In the genomic region with DNA sequence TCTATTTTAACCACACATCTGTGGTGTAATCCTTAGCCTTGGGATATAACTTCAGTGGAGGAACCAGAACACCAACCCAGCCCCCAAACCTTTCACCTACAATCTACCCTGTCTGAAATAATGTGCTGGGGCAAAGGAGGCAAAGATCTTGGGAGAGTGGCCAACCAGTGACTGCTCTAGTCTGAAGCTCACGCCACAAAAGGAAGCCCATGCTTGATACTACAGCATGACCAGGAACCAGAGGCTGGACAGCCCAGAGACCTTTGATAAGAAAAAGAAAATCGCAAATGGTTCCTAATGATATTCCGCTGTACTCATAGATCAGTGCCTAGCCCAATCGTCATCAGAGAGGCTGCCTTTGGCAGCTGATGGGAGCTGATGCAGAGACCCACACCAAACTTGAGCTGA, we compare ENCODE assay signal across 8 mouse cellular contexts. TPM values are rescaled to one million over a fixed set of nuclear protein-coding genes. Genes with fewer than 3 reads are reported as not detected.
DNase-seq lines count a peak whose midpoint lies in the region; ATAC-seq lines count a peak whose summit lies in the region.

No protein-coding gene starts in this region.

- no peak for ATAC-seq in heart, embryonic 15.5 days (replicated peaks; ENCODE audit: insufficient number of reproducible peaks, insufficient read depth, low FRiP score, low read depth)
- ATAC-seq in limb, embryonic 15.5 days (ENCODE audit: insufficient number of reproducible peaks, low FRiP score, low TSS enrichment, low read depth): no peak
- ATAC-seq in midbrain, embryonic 15.5 days (replicated peaks): no peak

- no peaks in the 10 kb centered on the region for H3K36me3 ChIP-seq in heart, embryonic 15.5 days
- H3K36me3 ChIP-seq in limb, embryonic 15.5 days: no peaks in the 10 kb centered on the region
- no peaks in the 10 kb centered on the region for H3K36me3 ChIP-seq in midbrain, embryonic 15.5 days (replicated peaks)

- H3K9me3 ChIP-seq in heart, embryonic 15.5 days (replicated peaks): no peaks in the 10 kb centered on the region
- H3K9me3 ChIP-seq in limb, embryonic 15.5 days: no peaks in the 10 kb centered on the region
- H3K9me3 ChIP-seq in midbrain, embryonic 15.5 days: no peaks in the 10 kb centered on the region

- H3K4me2 ChIP-seq in heart, embryonic 15.5 days: peak overlapping the region; percentile 69
- peak overlapping the region; percentile 56 for H3K4me2 ChIP-seq in limb, embryonic 15.5 days
- peak overlapping the region; percentile 71 for H3K4me2 ChIP-seq in midbrain, embryonic 15.5 days

- H3K4me3 ChIP-seq in heart, embryonic 15.5 days: peak overlapping the region; percentile 78
- no peak overlapping the region for H3K4me3 ChIP-seq in limb, embryonic 15.5 days
- 0 out of 2 replicates have a peak overlapping the region, but pooled peaks have one; percentile 61 for H3K4me3 ChIP-seq in midbrain, embryonic 15.5 days

- WGBS in heart, embryonic 15.5 days: 48% methylated on average over 4 of the region's 4 CpGs
- WGBS in limb, embryonic 15.5 days: 80% methylated on average over 4 of the region's 4 CpGs
- WGBS in midbrain, embryonic 15.5 days: 92% methylated on average over 4 of the region's 4 CpGs

- H3K9ac ChIP-seq in heart, embryonic 15.5 days: 0 out of 2 replicates have a peak overlapping the region, but pooled peaks have one; percentile 80
- H3K9ac ChIP-seq in limb, embryonic 15.5 days: no peak overlapping the region
- H3K9ac ChIP-seq in midbrain, embryonic 15.5 days: 0 out of 2 replicates have a peak overlapping the region, but pooled peaks have one; percentile 64

- no peaks in the 10 kb centered on the region for H3K27me3 ChIP-seq in heart, embryonic 15.5 days
- no peaks in the 10 kb centered on the region for H3K27me3 ChIP-seq in limb, embryonic 15.5 days
- H3K27me3 ChIP-seq in midbrain, embryonic 15.5 days (replicated peaks): no peaks in the 10 kb centered on the region

- H3K4me1 ChIP-seq in heart, embryonic 15.5 days (replicated peaks): peaks cover 15% of the 10 kb centered on the region
- H3K4me1 ChIP-seq in limb, embryonic 15.5 days: peaks cover 18% of the 10 kb centered on the region
- H3K4me1 ChIP-seq in midbrain, embryonic 15.5 days: peaks cover 16% of the 10 kb centered on the region

- peak; percentile 50 for DNase-seq in adrenal gland, adult 2 months
- no peak for DNase-seq in adrenal gland, adult 18-20 months (ENCODE audit: low spot score in 2 of 2)
- DNase-seq in adrenal gland, postnatal 10 days: peak; percentile 60
- no peak for DNase-seq in left cerebral cortex, adult 8-10 months (ENCODE audit: low spot score in 2 of 2)
- no peak for DNase-seq in frontal cortex, postnatal 10 days (ENCODE audit: low spot score in 2 of 2)

- peak overlapping the region; percentile 97 for H3K27ac ChIP-seq in heart, embryonic 15.5 days
- H3K27ac ChIP-seq in limb, embryonic 15.5 days: 0 out of 2 replicates have a peak overlapping the region, but pooled peaks have one; percentile 96
- H3K27ac ChIP-seq in midbrain, embryonic 15.5 days: no peak overlapping the region

RNA-seq across cellular contexts. Expression of gene Akap7, which starts 9.4 kb away (rescaled TPM):
- total RNA-seq in adrenal gland, adult 2 months (2021): 10 to 100 TPM; 70.3 to 73.3 TPM
- 1.7 and 1.9 TPM in 2 replicates for polyA plus RNA-seq in adrenal gland, adult 2 months (2012; rRNA removed)
- 10 to 100 TPM; 64.9 to 65.4 TPM for total RNA-seq in adrenal gland, adult 18-20 months (2021)
- 100 to 1,000 TPM in 1 of 2 experiments, 10 to 100 TPM in 1; 86.7 to 110 TPM for total RNA-seq in adrenal gland, postnatal 10 days (2021)
- polyA plus RNA-seq in heart, embryonic 15.5 days (2015; fragmentation: Nextera tagmentation; extraction: Ambion mirVana): 22.2 and 29.9 TPM in 2 replicates
- 13.7 and 14.0 TPM in 2 replicates for polyA plus RNA-seq in limb, embryonic 15.5 days (2015; fragmentation: Nextera tagmentation; extraction: Ambion mirVana)
- polyA plus RNA-seq in midbrain, embryonic 15.5 days (2015; fragmentation: Nextera tagmentation; extraction: Ambion mirVana): 38.5 and 42.4 TPM in 2 replicates
- 10 to 100 TPM; 68.4 to 76.6 (median 72.1) TPM for total RNA-seq in left cerebral cortex, adult 8-10 months (2022)

Comparison
In these comparisons a context has a peak if more than half of its experiments do, and no peak if none do; other contexts are left out.
1. DNase-seq: peak in adrenal gland, adult 2 months (single experiment) and adrenal gland, postnatal 10 days (single experiment); none in adrenal gland, adult 18-20 months (0 of 2), left cerebral cortex, adult 8-10 months (0 of 2) and frontal cortex, postnatal 10 days (0 of 2).
2. Peak in every context shown above with its lines, with median percentiles within 50 percentile points of each other: H3K4me2 ChIP-seq.